Mouse (Mus musculus): ENCODE data around the gene Aim2.

GRCm38 (mm10) chr1:173345112-173345511 is 5.6 kb upstream of the Aim2 start:
- TF ChIP-seq CTCF (IDR thresholded peaks at IDR 0.05; ENCODE audit: low read depth): no peak
- TF ChIP-seq EP300 (IDR thresholded peaks at IDR 0.05; ENCODE audit: low read depth): no peak

Measured in liver, postnatal 0 days (tissue).